Mouse (Mus musculus) kidney, embryonic 14.5 days (tissue): ENCODE data around the gene Actl10. TPM values are rescaled to one million over a fixed set of nuclear protein-coding genes. Genes with fewer than 3 reads are reported as not detected.

Source experiments
- ATAC-seq: fragments of 200-750 bp; cut with Nextera tagmentation; 2 replicates; pipeline ENCODE4 v1.8.0; 2017; ENCODE audit warnings: moderate number of reproducible peaks, mild to moderate bottlenecking, moderate TSS enrichment, moderate library complexity; ENCODE audit not compliant: low FRiP score, low TSS enrichment
- H3K27ac ChIP-seq: fragments of 300-500 bp; sonication (generic); 2 replicates; pipeline ENCODE4 v1.5.1; 2014; ENCODE audit warnings: low read depth, mild to moderate bottlenecking, low read length, moderate library complexity, mixed read lengths
- H3K27me3 ChIP-seq: fragments of 300-500 bp; sonication (generic); 2 replicates; pipeline ENCODE4 v1.6.1; 2014; ENCODE audit warnings: mild to moderate bottlenecking, low read length; ENCODE audit not compliant: control insufficient read depth, insufficient read depth
- H3K36me3 ChIP-seq: fragments of 300-500 bp; sonication (generic); 2 replicates; pipeline ENCODE4 v1.6.1; 2014; ENCODE audit warnings: low read length, mixed read lengths; ENCODE audit not compliant: control insufficient read depth, insufficient read depth
- H3K4me1 ChIP-seq: fragments of 300-500 bp; sonication (generic); 2 replicates; pipeline ENCODE4 v1.6.1; 2014; ENCODE audit warnings: low read length, mixed read lengths; ENCODE audit not compliant: control insufficient read depth, insufficient read depth
- H3K4me2 ChIP-seq: fragments of 300-500 bp; sonication (generic); replicated peaks from 2 replicates; pipeline ENCODE4 v1.6.1; 2014; ENCODE audit warnings: low read depth, mild to moderate bottlenecking, low read length
- H3K4me3 ChIP-seq: fragments of 300-500 bp; sonication (generic); 2 replicates; pipeline ENCODE4 v1.5.1; 2014; ENCODE audit warnings: mild to moderate bottlenecking, low read length
- H3K9ac ChIP-seq: fragments of 300-500 bp; sonication (generic); 2 replicates; pipeline ENCODE4 v1.6.1; 2014; ENCODE audit warnings: low read depth, mild to moderate bottlenecking, low read length, moderate library complexity
- H3K9me3 ChIP-seq: fragments of 300-500 bp; sonication (generic); 2 replicates; pipeline ENCODE4 v1.6.1; 2016; ENCODE audit warnings: low read length; ENCODE audit not compliant: control insufficient read depth
- WGBS: fragments of 180-500 bp; shearing (Covaris S2); extraction: QIAGEN DNeasy Blood & Tissue Kit; methylation state at CpG from one replicate; pipeline ENCODE4 v1.1.7; 2014; 5-methylcytosine and 5-hydroxymethylcytosine counted together
- polyA plus RNA-seq: library from polyadenylated mRNA; unstranded; fragments of >200 nt; fragmentation: Nextera tagmentation; extraction: Ambion mirVana; gene quantifications from 2 replicates; pipeline ENCODE4 v1.2.1, GENCODE M21; 2014

The Actl10 gene
- polyA plus RNA-seq, 1 experiment from 2014 or later = not detected

DNA sequence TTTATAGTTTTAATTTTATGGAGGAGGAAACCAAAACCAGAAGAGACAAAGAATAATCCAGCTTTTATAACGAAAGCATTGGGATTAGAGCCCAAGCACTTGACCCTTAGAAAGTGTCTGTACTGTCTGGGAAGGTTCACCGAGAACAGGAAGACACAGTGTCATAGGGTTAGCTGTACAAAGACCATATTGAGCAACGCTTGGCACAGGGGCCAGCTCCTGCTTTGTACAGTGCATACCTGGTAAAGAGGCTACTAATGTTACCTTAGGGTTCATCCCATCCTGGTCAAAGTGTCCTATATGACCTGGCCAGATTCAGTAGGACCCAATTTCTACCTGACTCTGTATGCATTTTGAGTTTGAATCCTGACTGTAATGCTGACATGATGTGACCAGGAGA lies 49.7 kb downstream of the Actl10 start:
- H3K27ac ChIP-seq = no peak overlapping the region
- H3K9ac ChIP-seq = no peak overlapping the region
- 73% methylated on average over 3 of the region's 3 CpGs for WGBS
- no peaks in the 10 kb centered on the region for H3K27me3 ChIP-seq
- H3K4me3 ChIP-seq = no peak overlapping the region
- no peaks in the 10 kb centered on the region for H3K36me3 ChIP-seq
- H3K9me3 ChIP-seq = no peaks in the 10 kb centered on the region
- ATAC-seq = no peak
- no peak overlapping the region for H3K4me2 ChIP-seq
- H3K4me1 ChIP-seq = peaks cover 11% of the 10 kb centered on the region

Other genes starting within 250 kb of the Actl10 start
- not detected in 2 replicates for gene Bpifb9b, start 244.5 kb upstream of the Actl10 start, polyA plus RNA-seq
- gene Cdk5rap1, start 178.8 kb upstream of the Actl10 start, polyA plus RNA-seq = 10.6 and 18.5 TPM in 2 replicates
- gene Snta1, start 143.7 kb upstream of the Actl10 start, polyA plus RNA-seq = 4.5 and 5.7 TPM in 2 replicates
- 26.6 and 44.4 TPM in 2 replicates for gene Cbfa2t2, start 115.3 kb upstream of the Actl10 start, polyA plus RNA-seq
- 0.54 and 0.89 TPM in 2 replicates for gene 1700003F12Rik, start 4.7 kb upstream of the Actl10 start, polyA plus RNA-seq
- 2.4 and 2.5 TPM in 2 replicates for gene Necab3, start 7.1 kb downstream of the Actl10 start, polyA plus RNA-seq
- 10.0 and 11.3 TPM in 2 replicates for gene E2f1, start 18.1 kb downstream of the Actl10 start, polyA plus RNA-seq
- gene Pxmp4, start 51.9 kb downstream of the Actl10 start, polyA plus RNA-seq = 20.4 and 25.9 TPM in 2 replicates
- 1.1 and 1.3 TPM in 2 replicates for gene Zfp341, start 61.5 kb downstream of the Actl10 start, polyA plus RNA-seq
- gene 4930519P11Rik, start 61.7 kb downstream of the Actl10 start, polyA plus RNA-seq = 0.72 and 0.89 TPM in 2 replicates
- 13.9 and 19.5 TPM in 2 replicates for gene Chmp4b, start 99.9 kb downstream of the Actl10 start, polyA plus RNA-seq
- gene Gm14214, start 218.3 kb downstream of the Actl10 start, polyA plus RNA-seq = not detected in 2 replicates
- 68.8 and 310 TPM in 2 replicates for gene Raly, start 239.3 kb downstream of the Actl10 start, polyA plus RNA-seq
- not detected in 2 replicates for gene a, start 239.6 kb downstream of the Actl10 start, polyA plus RNA-seq